Mouse (Mus musculus): ENCODE measurements at regions not wholly inside any gene's neighbourhood (a gene's known extent, or its start where the extent isn't known, plus 50 kb on each side); places are given as distances from the start of the nearest gene placed in this dataset.
A peak's percentile ranks its signal among the peaks of the same experiment; 100 is the strongest.

DNA sequence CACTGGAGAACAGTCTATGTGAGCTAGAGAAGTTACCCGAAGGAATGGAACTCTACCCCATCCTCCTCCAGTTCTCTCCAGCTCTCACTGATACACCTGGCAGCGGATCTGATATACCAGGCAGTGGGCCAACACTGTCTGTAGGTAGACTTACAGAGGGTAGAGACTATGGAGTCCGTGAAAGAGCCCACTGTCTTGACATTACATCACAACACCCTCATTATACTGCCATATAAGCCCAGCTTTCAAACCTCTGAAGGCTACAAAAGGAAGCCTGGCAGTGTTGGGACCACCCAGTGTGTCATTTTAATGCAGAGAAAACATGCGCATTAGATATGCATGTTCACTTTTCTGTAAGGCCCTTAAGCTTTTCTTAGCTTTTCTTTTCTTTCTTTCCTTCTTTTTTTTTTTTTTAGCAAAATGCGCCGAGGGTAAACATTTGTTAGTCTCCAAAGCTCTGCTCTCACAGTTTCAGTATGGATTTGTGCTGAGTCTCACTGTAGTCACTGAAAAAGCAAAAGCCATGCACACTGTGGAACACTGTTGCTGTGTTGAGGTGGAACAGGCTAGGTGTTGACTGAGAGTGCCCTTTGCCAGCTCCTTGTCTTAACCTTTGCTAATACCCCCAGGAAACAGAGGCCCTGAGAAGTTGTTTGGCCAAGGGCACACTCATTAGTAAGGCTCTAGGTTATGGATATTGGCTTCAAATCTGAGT lies 212.4 kb upstream of the Atp5g3 start:
- DNase-seq (ENCODE audit: low spot score): no peak
- intact Hi-C loops (cut with DNase I): no loop called here

DNA sequence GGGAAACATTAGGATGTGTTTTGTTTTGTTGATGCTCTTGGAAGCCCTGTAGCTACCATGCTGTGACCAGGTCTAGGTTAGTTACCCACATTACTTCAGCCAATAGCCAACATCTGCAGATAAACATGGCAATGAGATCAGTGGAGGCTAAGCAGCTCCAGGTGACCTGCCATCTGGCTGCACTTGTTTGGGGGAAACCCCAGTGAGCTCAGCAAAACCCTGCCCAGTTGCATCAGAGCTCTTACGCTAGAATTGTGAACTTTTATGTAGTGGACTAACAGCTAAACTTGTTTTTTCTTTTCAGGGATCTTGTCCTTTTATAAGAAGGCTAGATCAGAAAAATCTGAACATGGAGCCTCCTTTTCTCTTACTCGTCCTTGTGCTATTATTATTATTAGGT lies 211.8 kb upstream of the Atp5g3 start:
- no peak for DNase-seq (ENCODE audit: low spot score)
- intact Hi-C loops (cut with DNase I): no loop called here

DNA sequence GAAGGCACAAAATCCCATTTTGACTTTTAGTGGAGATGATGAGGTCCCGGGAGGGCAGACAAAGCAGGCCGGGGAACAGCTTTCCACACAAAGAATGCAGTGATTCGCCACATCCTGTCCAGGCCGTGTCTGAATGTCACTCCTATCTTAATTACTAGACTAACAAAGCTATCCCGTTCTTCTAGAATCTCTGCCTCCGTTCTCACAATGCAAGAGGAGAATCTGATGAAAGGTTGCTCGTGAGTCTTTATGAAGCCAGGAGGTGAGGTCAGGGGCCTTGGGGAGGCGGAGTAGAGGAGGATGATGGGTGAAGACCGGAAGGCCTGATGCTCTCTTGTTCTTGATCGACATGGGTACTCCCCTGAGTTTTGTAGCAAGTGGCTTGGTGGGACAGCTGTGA lies 208.9 kb upstream of the Atp5g3 start:
- intact Hi-C loops (cut with DNase I): no loop called here
- no peak for DNase-seq (ENCODE audit: low spot score)

DNA sequence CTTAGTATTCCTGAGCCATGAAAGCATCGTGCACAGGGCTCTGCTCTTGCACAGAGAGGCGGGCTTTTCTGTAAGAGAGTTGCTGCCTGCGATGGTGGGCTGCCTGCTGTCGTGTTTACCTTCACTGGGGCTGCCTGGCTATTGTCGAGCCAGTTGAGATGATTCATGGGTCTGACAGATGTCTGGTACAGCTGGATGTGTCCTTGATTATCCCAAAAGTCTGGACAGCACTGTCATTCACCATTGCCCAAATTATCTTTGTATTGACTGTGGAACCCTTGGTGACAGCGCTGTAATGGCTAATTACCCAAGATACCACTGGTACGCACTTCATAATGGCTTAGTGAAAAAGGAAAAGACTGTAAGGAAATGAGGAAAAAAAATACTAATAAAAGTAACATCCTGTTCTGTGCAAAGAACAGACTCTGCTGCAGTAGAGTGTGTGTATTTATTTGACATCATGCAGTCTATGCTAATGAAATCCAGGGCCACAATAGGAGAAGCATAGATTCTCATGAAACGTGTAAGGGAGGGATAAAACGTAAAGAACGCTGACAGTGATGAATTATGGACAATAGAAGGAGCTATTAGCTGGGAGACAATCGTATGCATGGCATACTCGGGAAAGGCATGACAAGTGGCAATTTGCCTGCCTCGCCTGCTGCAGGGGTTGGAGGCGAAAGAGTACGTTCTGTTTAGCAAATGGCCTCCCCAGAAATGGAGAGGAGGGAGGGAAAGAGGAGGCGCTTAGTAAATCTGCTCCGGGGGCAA lies 208.2 kb upstream of the Atp5g3 start:
- intact Hi-C loops (cut with DNase I): no loop called here
- no peak for DNase-seq (ENCODE audit: low spot score)

DNA sequence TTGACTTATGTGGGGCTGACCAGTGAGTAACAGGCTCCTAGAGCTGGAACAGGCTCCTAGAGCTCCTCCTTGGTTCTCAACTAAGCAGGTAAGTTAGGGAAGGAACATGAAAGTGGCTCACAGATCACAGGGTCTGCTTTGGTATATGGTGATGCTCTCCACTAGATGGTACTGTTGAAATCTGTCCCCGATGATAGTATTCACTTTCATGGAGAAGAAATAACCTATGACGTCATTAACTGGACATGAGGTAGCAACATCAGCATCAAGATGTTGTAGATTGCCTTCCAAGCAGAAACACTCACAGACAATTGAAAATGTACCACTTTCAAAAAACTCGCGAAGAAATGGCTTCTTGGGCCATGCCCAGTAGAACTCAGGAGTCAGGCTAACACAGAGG lies 195.3 kb upstream of the Atp5g3 start:
- no peak for DNase-seq (ENCODE audit: low spot score)
- intact Hi-C loops (cut with DNase I): no loop called here

DNA sequence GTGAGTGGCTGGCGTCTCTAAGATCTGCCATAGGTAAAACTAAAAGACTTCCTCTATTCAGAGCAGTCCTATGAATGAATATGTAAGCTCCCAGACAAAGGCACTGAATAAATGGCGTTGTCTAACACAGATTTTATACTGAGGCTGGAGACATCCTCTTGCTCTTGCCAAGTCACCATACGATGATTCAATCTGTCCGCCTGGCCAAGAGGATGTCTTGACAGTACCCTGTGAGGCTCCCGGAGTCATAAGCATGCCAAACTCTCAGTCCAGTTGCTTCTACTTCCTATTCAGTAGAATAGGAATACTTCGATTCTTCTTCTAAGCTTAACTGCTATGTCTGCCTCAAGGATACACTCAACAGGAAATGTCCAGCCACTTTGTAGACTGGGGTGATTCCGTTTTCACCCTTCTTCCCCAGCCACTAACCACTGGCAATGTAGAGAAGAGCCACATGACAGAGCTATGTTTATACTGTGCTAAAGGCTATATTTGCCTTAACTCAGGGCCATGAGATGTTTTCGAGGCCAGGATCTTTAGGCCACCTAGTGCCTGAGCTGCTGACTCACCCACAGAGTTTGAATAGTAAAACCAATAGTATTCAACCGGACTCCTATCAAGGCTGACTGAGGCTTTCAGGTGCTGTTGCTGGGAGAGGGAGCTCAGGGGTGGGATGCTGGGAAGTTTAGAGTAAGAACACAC lies 188.7 kb upstream of the Atp5g3 start:
- intact Hi-C loops (cut with DNase I): no loop called here
- DNase-seq (ENCODE audit: low spot score): no peak

DNA sequence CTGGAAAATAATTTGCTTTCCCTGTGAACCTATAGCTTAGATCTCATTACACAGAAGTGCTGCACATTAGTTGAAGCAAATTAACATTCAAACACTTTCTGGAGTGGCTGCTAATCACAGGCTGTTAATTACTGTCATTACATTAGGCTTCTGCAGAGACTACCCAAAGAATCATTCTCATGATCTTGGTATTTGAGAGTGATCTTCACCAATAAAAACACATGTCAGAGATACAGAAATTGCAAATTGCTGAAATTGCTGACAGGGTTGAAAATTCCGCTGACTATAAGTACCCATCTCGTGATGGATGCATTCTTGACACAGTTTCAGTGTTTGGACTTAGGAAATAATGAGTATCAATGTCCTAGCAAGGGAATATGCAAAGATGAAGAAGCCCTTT lies 185.7 kb upstream of the Atp5g3 start:
- no peak for DNase-seq (ENCODE audit: low spot score)
- intact Hi-C loops (cut with DNase I): no loop called here

DNA sequence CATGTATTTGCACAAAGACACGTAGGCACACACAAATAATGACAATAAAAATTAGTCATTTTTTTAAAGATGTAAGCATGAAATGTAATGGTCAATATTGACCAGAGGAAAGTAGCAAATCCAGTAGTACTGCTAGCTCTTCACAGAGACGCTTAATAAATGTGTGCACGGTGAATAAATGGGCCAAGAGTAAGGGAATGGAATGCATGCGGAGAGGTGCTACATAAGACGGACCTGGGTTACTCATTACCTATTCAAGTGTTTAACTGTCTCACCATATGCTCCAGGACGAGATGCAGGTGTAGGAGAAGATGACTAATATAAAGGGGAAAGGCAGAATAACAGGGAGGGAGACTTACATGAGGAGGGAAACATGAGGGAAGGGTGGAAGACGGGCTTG lies 182.4 kb upstream of the Atp5g3 start:
- DNase-seq (ENCODE audit: low spot score): no peak
- intact Hi-C loops (cut with DNase I): no loop called here

DNA sequence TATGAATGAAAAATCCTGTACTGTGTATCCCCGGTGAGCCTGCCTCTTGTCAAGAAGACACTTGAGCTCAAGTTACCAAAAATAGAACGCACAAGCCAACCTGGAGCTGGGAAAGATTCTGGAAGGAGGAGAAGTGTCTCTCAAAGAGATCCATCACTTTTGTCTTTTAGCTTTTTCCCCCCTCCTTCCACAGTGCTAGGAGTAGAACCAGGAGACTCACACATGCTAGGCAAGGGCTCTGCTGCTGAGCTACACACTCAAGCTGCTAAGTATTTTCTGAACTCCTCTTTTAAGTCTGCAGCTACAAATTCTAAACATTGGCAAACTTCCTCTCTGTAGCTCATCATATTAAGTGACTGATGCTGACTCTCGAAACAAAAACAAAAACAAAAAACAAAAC lies 176.2 kb upstream of the Atp5g3 start:
- intact Hi-C loops (cut with DNase I): no loop called here
- no peak for DNase-seq (ENCODE audit: low spot score)

DNA sequence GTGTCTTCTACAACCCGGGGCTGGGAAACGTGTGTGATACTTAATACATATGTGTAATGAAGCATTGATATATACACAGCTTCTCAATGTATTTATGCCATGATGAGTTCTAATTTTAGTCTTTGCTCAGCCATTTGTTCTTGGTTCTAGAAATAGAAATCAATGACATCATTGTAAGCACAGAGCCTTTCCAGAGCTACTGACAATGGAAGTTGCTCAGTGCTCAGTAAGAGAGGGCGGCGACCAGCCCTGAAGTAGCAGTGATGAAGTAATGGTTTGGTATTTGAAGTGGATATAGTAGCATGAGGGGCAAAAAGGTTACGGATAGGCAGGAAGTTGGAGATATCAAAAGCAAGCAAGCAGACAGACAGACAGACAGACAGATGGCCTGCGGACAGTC lies 173.8 kb upstream of the Atp5g3 start:
- DNase-seq (ENCODE audit: low spot score): no peak
- intact Hi-C loops (cut with DNase I): no loop called here

DNA sequence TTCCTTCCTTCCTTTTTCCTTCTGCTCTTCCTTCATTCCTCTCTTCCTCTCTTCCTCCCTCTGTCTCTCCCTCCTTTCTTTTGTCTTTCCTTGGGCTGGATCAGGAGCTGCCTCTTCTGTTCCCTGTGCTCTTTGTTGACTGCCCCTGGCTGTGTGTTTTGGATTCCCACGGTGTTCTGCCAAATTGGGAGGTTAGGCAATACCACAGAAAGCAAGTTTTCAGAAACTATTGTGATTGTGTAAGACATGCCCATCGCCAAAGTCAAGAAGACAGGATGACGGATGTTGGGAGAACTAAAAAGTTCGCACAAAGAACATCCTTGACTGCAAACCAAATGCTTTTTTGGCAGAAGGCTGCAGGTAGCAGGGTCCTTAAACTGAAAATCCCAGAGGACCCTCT lies 165.6 kb upstream of the Atp5g3 start:
- no peak for DNase-seq (ENCODE audit: low spot score)
- intact Hi-C loops (cut with DNase I): no loop called here

DNA sequence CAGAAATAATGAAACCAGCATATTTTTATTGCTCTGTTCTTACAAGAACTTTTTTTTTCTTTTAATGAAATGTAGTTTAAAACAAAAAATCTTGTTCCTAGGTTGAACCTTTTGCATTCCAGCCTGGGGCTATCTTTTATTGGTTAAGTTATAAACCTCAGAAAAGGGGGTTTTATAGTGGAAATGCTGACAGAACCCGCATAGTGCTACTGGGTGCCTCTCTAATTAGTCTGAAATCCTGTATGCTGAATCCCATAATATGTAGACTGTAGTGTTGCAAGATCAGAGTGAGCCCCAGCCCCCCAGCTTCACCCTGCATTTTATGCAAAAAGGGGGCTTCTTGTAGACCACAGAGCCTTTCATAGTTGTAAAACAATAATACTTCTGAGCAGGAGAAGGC lies 164.4 kb upstream of the Atp5g3 start:
- DNase-seq (ENCODE audit: low spot score): no peak
- intact Hi-C loops (cut with DNase I): no loop called here

DNA sequence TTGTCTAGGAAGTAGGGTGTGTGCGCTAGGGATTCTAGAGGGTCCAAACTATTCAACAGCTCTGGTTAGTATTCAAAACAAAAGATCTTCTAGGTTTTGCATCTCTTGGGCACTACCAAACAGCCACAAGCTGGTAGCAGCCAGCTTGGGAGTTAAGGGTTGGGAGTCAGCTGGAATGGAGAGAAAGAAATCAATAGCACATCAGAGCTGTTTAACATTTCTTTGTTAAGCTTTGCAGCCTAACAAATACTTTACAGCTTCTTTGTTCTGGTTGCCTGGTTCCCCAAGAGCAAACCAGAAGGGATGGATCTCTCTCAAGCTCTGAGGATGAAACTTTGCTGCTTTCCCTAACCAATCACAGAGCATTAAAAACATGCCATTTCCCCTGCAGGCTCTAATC lies 162.3 kb upstream of the Atp5g3 start:
- no peak for DNase-seq (ENCODE audit: low spot score)
- intact Hi-C loops (cut with DNase I): no loop called here

DNA sequence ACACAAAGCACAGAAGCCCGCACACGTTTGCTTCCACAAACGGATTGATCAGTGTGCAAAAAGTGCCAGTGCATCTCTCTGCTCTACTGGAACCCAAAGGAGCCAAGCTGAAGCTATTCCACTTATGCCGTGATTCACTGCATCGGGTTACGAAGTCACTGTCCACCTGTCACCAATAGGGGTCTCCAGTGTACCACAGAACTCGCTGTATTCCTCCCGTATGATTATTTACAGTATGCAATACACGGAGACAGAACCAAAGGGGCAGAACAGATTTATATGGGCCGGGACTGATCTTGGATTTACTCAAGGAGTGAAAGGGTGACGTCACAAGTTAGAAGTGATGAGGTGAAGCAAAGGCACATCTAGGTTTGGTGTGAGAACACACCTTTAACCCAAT lies 155.5 kb upstream of the Atp5g3 start:
- DNase-seq (ENCODE audit: low spot score): peak; percentile 2
- intact Hi-C loops (cut with DNase I): loop anchor here (2.0 to 5.0 kb wide), 3 partner anchors 176 to 596 kb away; no protein-coding TSS in a partner anchor

DNA sequence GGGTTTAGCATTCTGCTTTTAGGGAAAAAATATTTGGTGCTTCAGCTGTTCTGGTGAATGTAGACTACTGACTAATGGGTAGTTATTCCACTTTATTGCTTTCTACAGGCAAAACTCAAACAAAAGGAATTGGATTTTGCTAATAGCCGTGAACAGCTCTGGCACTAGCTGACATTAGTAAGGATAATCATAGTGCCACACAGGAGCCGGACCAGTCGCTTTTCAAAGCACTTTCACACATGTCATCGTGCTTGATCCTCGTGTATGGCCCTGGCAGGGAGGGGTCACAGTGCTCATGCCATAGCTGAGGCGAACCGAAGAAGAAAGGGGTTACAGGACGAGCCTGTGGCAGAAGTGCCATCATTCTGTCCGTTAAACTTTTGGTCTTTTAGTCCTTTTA lies 153.2 kb upstream of the Atp5g3 start:
- intact Hi-C loops (cut with DNase I): no loop called here
- no peak for DNase-seq (ENCODE audit: low spot score)

DNA sequence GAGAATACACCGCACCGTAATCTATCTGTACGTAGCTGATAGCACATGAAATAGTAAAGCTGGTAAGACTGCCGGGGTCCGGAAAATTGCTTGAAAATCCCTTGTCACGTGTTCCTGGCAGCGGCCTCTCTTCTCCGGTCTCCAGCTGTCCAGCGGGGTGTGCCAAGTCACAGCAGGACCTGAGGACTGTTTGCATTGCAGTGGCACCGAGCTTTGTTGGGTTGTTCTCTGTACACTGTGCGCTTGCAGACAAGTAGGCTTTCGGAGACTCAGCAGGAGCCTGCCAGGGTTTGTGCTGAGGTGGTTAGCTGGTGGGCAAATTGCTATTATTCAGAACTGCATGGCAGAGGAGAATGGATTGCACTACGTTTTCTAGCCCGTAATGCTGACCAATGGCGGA lies 152.7 kb upstream of the Atp5g3 start:
- intact Hi-C loops (cut with DNase I): no loop called here
- no peak for DNase-seq (ENCODE audit: low spot score)

DNA sequence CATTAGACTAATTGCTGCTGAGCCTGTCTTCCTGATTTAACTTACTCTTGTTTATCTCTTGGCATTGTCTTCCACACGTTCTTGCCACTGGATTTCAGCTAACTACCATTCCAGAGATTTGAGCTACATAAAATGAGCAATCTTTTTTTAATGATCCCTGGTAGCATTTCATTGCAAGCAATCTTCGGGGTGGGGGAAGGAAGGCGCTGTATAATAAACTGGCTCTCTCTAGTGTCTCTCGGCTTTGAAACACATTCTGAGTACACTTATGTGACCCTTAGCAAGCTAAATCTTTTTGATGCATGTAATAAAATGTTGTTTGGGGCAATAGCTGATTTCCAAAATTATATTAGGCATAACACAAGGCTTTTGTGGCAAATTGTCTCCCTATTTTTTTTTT lies 152.2 kb upstream of the Atp5g3 start:
- no peak for DNase-seq (ENCODE audit: low spot score)
- intact Hi-C loops (cut with DNase I): no loop called here

DNA sequence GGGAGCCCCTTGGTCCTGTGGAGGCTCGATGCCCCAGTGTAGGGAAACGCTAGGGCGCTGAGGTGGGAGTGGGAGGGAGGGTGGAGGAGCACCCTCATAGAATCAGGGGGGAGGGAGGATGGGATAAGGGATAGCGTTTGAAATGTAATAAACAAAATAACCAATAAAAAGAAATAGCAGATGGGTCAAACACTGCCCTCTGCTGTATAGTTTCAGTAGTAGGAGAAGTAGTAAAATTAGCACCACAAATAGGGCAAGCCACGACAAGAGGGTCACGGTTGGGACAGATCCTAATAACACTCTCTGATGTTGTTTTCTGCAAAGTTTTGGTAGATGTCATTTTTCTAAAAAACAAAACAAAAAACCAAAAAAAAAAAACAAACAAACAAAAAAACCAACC lies 131.3 kb upstream of the Atp5g3 start:
- DNase-seq (ENCODE audit: low spot score): no peak
- intact Hi-C loops (cut with DNase I): no loop called here

DNA sequence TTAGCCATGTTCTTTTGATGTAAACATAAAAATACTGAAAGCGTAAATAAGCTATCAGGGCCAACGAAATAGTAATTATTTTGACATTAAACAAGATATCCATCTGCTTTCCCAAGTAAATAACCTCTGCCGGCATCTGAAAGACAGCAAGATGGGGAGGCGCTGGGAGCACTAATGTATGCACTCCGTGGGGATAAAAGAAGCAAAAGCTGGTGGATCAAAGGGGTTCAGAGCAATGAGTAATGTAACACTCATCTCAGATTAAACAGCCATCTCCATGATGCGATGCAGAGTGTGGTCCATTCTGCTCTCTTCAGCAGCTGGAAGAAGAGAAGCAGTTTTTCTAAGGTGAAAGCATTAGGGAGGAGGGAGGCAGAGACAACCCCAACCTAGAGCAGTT lies 128.5 kb upstream of the Atp5g3 start:
- no peak for DNase-seq (ENCODE audit: low spot score)
- intact Hi-C loops (cut with DNase I): no loop called here

DNA sequence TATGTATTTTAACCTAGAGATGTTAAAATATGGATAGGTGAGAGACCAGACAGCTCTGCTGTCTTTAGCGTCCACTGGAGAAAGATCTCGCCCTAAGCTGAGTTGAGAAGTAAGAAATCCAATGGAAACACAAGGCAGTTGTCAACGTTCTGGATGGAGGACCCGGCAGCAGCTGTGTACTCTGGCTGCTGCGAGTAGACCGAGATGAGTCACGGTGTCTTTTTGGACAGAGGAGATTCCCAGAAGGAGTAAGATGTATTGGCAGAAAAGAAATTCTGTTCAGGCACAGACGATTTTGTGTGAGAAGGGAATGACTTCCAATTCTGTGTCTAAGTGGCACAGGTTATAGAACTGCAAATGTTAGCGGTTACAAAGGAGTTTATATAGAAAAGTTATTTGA lies 124.9 kb upstream of the Atp5g3 start:
- intact Hi-C loops (cut with DNase I): no loop called here
- DNase-seq (ENCODE audit: low spot score): no peak
